Mouse (Mus musculus) kidney, embryonic 15.5 days (tissue): ENCODE measurements around the gene Pla2g6. TPM values are rescaled to one million over a fixed set of nuclear protein-coding genes. Genes with fewer than 3 reads are reported as not detected.
A peak's percentile ranks its signal among the peaks of the same experiment; 100 is the strongest.

Experiments
- ATAC-seq: fragments of 200-750 bp; cut with Nextera tagmentation; replicated peaks from 2 replicates; pipeline ENCODE4 v1.8.0; 2017; ENCODE audit warnings: moderate TSS enrichment; ENCODE audit not compliant: low FRiP score
- H3K27ac ChIP-seq: fragments of 300-500 bp; sonication (generic); 2 replicates; pipeline ENCODE4 v1.5.1; 2015; ENCODE audit warnings: mild to moderate bottlenecking, inconsistent platforms
- H3K27me3 ChIP-seq: fragments of 300-500 bp; sonication (generic); 2 replicates; pipeline ENCODE4 v1.6.1; 2015; ENCODE audit warnings: inconsistent platforms
- H3K36me3 ChIP-seq: fragments of 300-500 bp; sonication (generic); 2 replicates; pipeline ENCODE4 v1.6.1; 2015; ENCODE audit warnings: inconsistent platforms
- H3K4me1 ChIP-seq: fragments of 300-500 bp; sonication (generic); 2 replicates; pipeline ENCODE4 v1.6.1; 2015; ENCODE audit warnings: inconsistent platforms
- H3K4me2 ChIP-seq: fragments of 300-500 bp; sonication (generic); 2 replicates; pipeline ENCODE4 v1.6.1; 2015; ENCODE audit warnings: moderate library complexity, mild to moderate bottlenecking, inconsistent platforms
- H3K4me3 ChIP-seq: fragments of 300-500 bp; sonication (generic); replicated peaks from 2 replicates; pipeline ENCODE4 v1.5.1; 2015; ENCODE audit warnings: mild to moderate bottlenecking, inconsistent platforms
- H3K9ac ChIP-seq: fragments of 300-500 bp; sonication (generic); 2 replicates; pipeline ENCODE4 v1.6.1; 2015; ENCODE audit warnings: mild to moderate bottlenecking, inconsistent platforms
- H3K9me3 ChIP-seq: fragments of 300-500 bp; sonication (generic); replicated peaks from 2 replicates; pipeline ENCODE4 v1.6.1; 2016; ENCODE audit warnings: inconsistent platforms
- WGBS: fragments of 180-500 bp; shearing (Covaris S2); methylation state at CpG from one replicate; pipeline ENCODE4 v1.1.7; 2015; ENCODE audit warnings: mixed read lengths; 5-methylcytosine and 5-hydroxymethylcytosine counted together
- polyA plus RNA-seq: library from polyadenylated mRNA; unstranded; fragments of >200 nt; fragmentation: Nextera tagmentation; extraction: Ambion mirVana; gene quantifications from 2 replicates; pipeline ENCODE4 v1.2.1, GENCODE M21; 2015

Pla2g6 gene
- 16.9 and 17.7 TPM in 2 replicates for polyA plus RNA-seq

GRCm38 (mm10) chr15:79328058-79328938 lies at the start of gene Pla2g6:
Pla2g6 (minus strand) TSS chr15:79328390.
- H3K9me3 ChIP-seq = no peaks in the 10 kb centered on the region
- ATAC-seq = peak; percentile 95
- H3K36me3 ChIP-seq = no peaks in the 10 kb centered on the region
- peaks cover 49% of the 10 kb centered on the region for H3K4me1 ChIP-seq
- H3K4me3 ChIP-seq = peak within 1 kb of the TSS; percentile 61
- WGBS = 3% methylated on average over 46 of the region's 46 CpGs
- peak within 1 kb of the TSS; percentile 88 for H3K4me2 ChIP-seq
- peak within 1 kb of the TSS; percentile 94 for H3K27ac ChIP-seq
- H3K9ac ChIP-seq = peak within 1 kb of the TSS; percentile 62
- H3K27me3 ChIP-seq = no peaks in the 10 kb centered on the region

- WGBS = 76% methylated on average over 6 of the region's 6 CpGs
- H3K27me3 ChIP-seq = no peaks in the 10 kb centered on the region
- H3K27ac ChIP-seq = no peak overlapping the region
- H3K4me3 ChIP-seq = no peak overlapping the region
- no peaks in the 10 kb centered on the region for H3K9me3 ChIP-seq
- H3K9ac ChIP-seq = no peak overlapping the region
- no peak for ATAC-seq
- no peak overlapping the region for H3K4me2 ChIP-seq
- H3K4me1 ChIP-seq = peaks cover 11% of the 10 kb centered on the region
- H3K36me3 ChIP-seq = peaks cover 54% of the 10 kb centered on the region
Measured at GRCm38 (mm10) chr15:79377681-79378080, 49.5 kb upstream of the Pla2g6 start.

GRCm38 (mm10) chr15:79374760-79375159 lies 46.6 kb upstream of the Pla2g6 start:
- H3K27ac ChIP-seq = no peak overlapping the region
- no peak overlapping the region for H3K9ac ChIP-seq
- no peaks in the 10 kb centered on the region for H3K27me3 ChIP-seq
- no peaks in the 10 kb centered on the region for H3K9me3 ChIP-seq
- no peak overlapping the region for H3K4me3 ChIP-seq
- no peak overlapping the region for H3K4me2 ChIP-seq
- H3K4me1 ChIP-seq = peaks cover 12% of the 10 kb centered on the region
- peaks cover 70% of the 10 kb centered on the region for H3K36me3 ChIP-seq
- 57% methylated on average over 3 of the region's 3 CpGs for WGBS
- ATAC-seq = no peak

GRCm38 (mm10) chr15:79370281-79370843 lies 42.2 kb upstream of the Pla2g6 start:
- Histone ChIP-seq H3K9me3 (no peaks in the 10 kb centered on the region), H3K36me3 (peaks cover 75% of the 10 kb centered on the region), H3K4me1 (peaks cover 41% of the 10 kb centered on the region), H3K27ac (peak overlapping the region; percentile 78; the same call in 1 of the 2 replicates), H3K4me2 (no peak overlapping the region), H3K9ac (no peak overlapping the region), H3K27me3 (no peaks in the 10 kb centered on the region), H3K4me3 (no peak overlapping the region)
- ATAC-seq = peak; percentile 9; the same call in 1 of the 2 replicates
- 78% methylated on average over 7 of the region's 7 CpGs for WGBS

GRCm38 (mm10) chr15:79369452-79370280 lies 41.5 kb upstream of the Pla2g6 start:
- WGBS = 61% methylated on average over 15 of the region's 15 CpGs
- Histone ChIP-seq H3K4me3 (no peak overlapping the region), H3K36me3 (peaks cover 78% of the 10 kb centered on the region), H3K27me3 (no peaks in the 10 kb centered on the region), H3K4me1 (peaks cover 41% of the 10 kb centered on the region), H3K9ac (no peak overlapping the region), H3K9me3 (no peaks in the 10 kb centered on the region), H3K4me2 (no peak overlapping the region), H3K27ac (peak overlapping the region; percentile 78)
- peak; percentile 38 for ATAC-seq

- H3K36me3 ChIP-seq = peaks cover 78% of the 10 kb centered on the region
- peak overlapping the region; percentile 78 for H3K27ac ChIP-seq
- H3K4me3 ChIP-seq = no peak overlapping the region
- H3K27me3 ChIP-seq = no peaks in the 10 kb centered on the region
- H3K4me2 ChIP-seq = 0 out of 2 replicates have a peak overlapping the region, but pooled peaks have one; percentile 14
- H3K9me3 ChIP-seq = no peaks in the 10 kb centered on the region
- no peak for ATAC-seq
- H3K9ac ChIP-seq = no peak overlapping the region
- H3K4me1 ChIP-seq = peaks cover 48% of the 10 kb centered on the region
- 46% methylated on average over 8 of the region's 8 CpGs for WGBS
Measured at GRCm38 (mm10) chr15:79368861-79369440, 40.8 kb upstream of the Pla2g6 start.

GRCm38 (mm10) chr15:79368313-79368811 lies 40.2 kb upstream of the Pla2g6 start:
- WGBS = 30% methylated on average over 14 of the region's 14 CpGs
- H3K4me2 ChIP-seq = peak overlapping the region; percentile 14; the same call in 1 of the 2 replicates
- H3K4me3 ChIP-seq = no peak overlapping the region
- peaks cover 78% of the 10 kb centered on the region for H3K36me3 ChIP-seq
- H3K4me1 ChIP-seq = peaks cover 52% of the 10 kb centered on the region
- H3K9ac ChIP-seq = no peak overlapping the region
- no peaks in the 10 kb centered on the region for H3K27me3 ChIP-seq
- H3K27ac ChIP-seq = peak overlapping the region; percentile 78
- ATAC-seq = peak; percentile 79
- H3K9me3 ChIP-seq = no peaks in the 10 kb centered on the region

- Histone ChIP-seq H3K9me3 (no peaks in the 10 kb centered on the region), H3K4me3 (no peak overlapping the region), H3K36me3 (peaks cover 80% of the 10 kb centered on the region), H3K4me2 (no peak overlapping the region), H3K27me3 (no peaks in the 10 kb centered on the region), H3K27ac (no peak overlapping the region), H3K4me1 (peaks cover 60% of the 10 kb centered on the region), H3K9ac (no peak overlapping the region)
- no peak for ATAC-seq
- WGBS = 92% methylated on average over 5 of the region's 5 CpGs
Measured at GRCm38 (mm10) chr15:79366402-79366801, 38.2 kb upstream of the Pla2g6 start.

- peaks cover 78% of the 10 kb centered on the region for H3K36me3 ChIP-seq
- WGBS = 95% methylated on average over 12 of the region's 12 CpGs
Measured at GRCm38 (mm10) chr15:79365068-79365467, 36.9 kb upstream of the Pla2g6 start.

GRCm38 (mm10) chr15:79364120-79364519 lies 35.9 kb upstream of the Pla2g6 start:
- ATAC-seq = no peak
- Histone ChIP-seq H3K27me3 (no peaks in the 10 kb centered on the region), H3K36me3 (peaks cover 69% of the 10 kb centered on the region)

More at GRCm38 (mm10) chr15:79365068-79365467, 36.9 kb upstream of the Pla2g6 start:
- no peak for ATAC-seq
- Histone ChIP-seq H3K4me3 (no peak overlapping the region), H3K9me3 (no peaks in the 10 kb centered on the region), H3K4me1 (peaks cover 64% of the 10 kb centered on the region), H3K9ac (no peak overlapping the region), H3K27me3 (no peaks in the 10 kb centered on the region), H3K27ac (no peak overlapping the region), H3K4me2 (no peak overlapping the region)

GRCm38 (mm10) chr15:79361023-79361422 lies 32.8 kb upstream of the Pla2g6 start:
- Histone ChIP-seq H3K36me3 (peaks cover 47% of the 10 kb centered on the region), H3K4me2 (no peak overlapping the region), H3K27me3 (0 out of 2 replicates have a peak, but pooled peaks cover 3% of the 10 kb centered on the region), H3K9me3 (no peaks in the 10 kb centered on the region), H3K4me1 (peaks cover 72% of the 10 kb centered on the region), H3K4me3 (no peak overlapping the region), H3K27ac (peak overlapping the region; percentile 28), H3K9ac (no peak overlapping the region)
- 47% methylated on average over 4 of the region's 4 CpGs for WGBS
- ATAC-seq = no peak

More at GRCm38 (mm10) chr15:79364120-79364519, 35.9 kb upstream of the Pla2g6 start:
- H3K9ac ChIP-seq = no peak overlapping the region
- H3K4me3 ChIP-seq = no peak overlapping the region
- peaks cover 63% of the 10 kb centered on the region for H3K4me1 ChIP-seq
- WGBS = 70% methylated on average over 6 of the region's 6 CpGs
- 0 out of 2 replicates have a peak overlapping the region, but pooled peaks have one; percentile 28 for H3K27ac ChIP-seq
- no peaks in the 10 kb centered on the region for H3K9me3 ChIP-seq
- H3K4me2 ChIP-seq = no peak overlapping the region
